Mouse (Mus musculus) telencephalon, adult 2 months (tissue): ENCODE measurements at regions not wholly inside any gene's neighbourhood (a gene's known extent, or its start where the extent isn't known, plus 50 kb on each side); places are given as distances from the start of the nearest gene placed in this dataset.

Experiments used
- DNase-seq: peaks from one replicate; pipeline ENCODE4 v3.0.0-alpha.2; 2011; ENCODE audit warnings: low read depth, low spot score

- DNase-seq, result no peak
Measured at GRCm38 (mm10) chr2:158909086-158909485, 114.5 kb downstream of the Dhx35 start.

GRCm38 (mm10) chr2:158910325-158910724 lies 115.7 kb downstream of the Dhx35 start:
- peak; percentile 42 for DNase-seq

- DNase-seq, result no peak
Measured at GRCm38 (mm10) chr2:158911191-158911590, 116.6 kb downstream of the Dhx35 start.

GRCm38 (mm10) chr2:158912631-158913258 lies 118.1 kb downstream of the Dhx35 start:
- DNase-seq, result no peak

- no peak for DNase-seq
Measured at GRCm38 (mm10) chr2:158917398-158917797, 122.8 kb downstream of the Dhx35 start.

- no peak for DNase-seq
Measured at GRCm38 (mm10) chr2:158918312-158918711, 123.7 kb downstream of the Dhx35 start.

GRCm38 (mm10) chr2:158921342-158922255 lies 127.0 kb downstream of the Dhx35 start:
- no peak for DNase-seq

GRCm38 (mm10) chr2:158922766-158923165 lies 128.2 kb downstream of the Dhx35 start:
- DNase-seq, result no peak

GRCm38 (mm10) chr2:158929507-158929906 lies 134.9 kb downstream of the Dhx35 start:
- no peak for DNase-seq

- no peak for DNase-seq
Measured at GRCm38 (mm10) chr2:158937948-158938565, 143.4 kb downstream of the Dhx35 start.

- DNase-seq, result no peak
Measured at GRCm38 (mm10) chr2:158949418-158949817, 154.8 kb downstream of the Dhx35 start.

GRCm38 (mm10) chr2:158951061-158951460 lies 156.5 kb downstream of the Dhx35 start:
- no peak for DNase-seq

GRCm38 (mm10) chr2:158956888-158957287 lies 162.3 kb downstream of the Dhx35 start:
- DNase-seq, result no peak

- DNase-seq, result peak; percentile 72
Measured at GRCm38 (mm10) chr2:158965003-158965665, 170.5 kb downstream of the Dhx35 start.

- no peak for DNase-seq
Measured at GRCm38 (mm10) chr2:158972178-158972577, 177.6 kb downstream of the Dhx35 start.

- no peak for DNase-seq
Measured at GRCm38 (mm10) chr2:158985529-158986148, 191.0 kb downstream of the Dhx35 start.

GRCm38 (mm10) chr2:159002481-159003186 lies 208.0 kb downstream of the Dhx35 start:
- no peak for DNase-seq

GRCm38 (mm10) chr2:159003187-159003497 lies 208.5 kb downstream of the Dhx35 start:
- DNase-seq, result no peak

GRCm38 (mm10) chr2:159004417-159004816 lies 209.8 kb downstream of the Dhx35 start:
- peak; percentile 12 for DNase-seq

GRCm38 (mm10) chr2:159012725-159013124 lies 218.1 kb downstream of the Dhx35 start:
- DNase-seq, result no peak

- DNase-seq, result no peak
Measured at GRCm38 (mm10) chr2:159014553-159014952, 219.9 kb downstream of the Dhx35 start.
